Mouse (Mus musculus) embryonic fibroblast, embryonic 13.5 days (primary cell): ENCODE measurements around the gene Lgi1.

Experiments
- CTCF ChIP-seq: IDR thresholded peaks from 2 replicates; pipeline ENCODE4 v1.5.1; 2011; ENCODE audit warnings: mild to moderate bottlenecking, control low read depth, low read length, moderate library complexity, borderline replicate concordance; ENCODE audit not compliant: insufficient read depth
- POLR2A ChIP-seq: IDR thresholded peaks from 2 replicates; pipeline ENCODE4 v1.6.1; 2011; ENCODE audit warnings: low read depth, mild to moderate bottlenecking, control low read depth, low read length, moderate library complexity

DNA sequence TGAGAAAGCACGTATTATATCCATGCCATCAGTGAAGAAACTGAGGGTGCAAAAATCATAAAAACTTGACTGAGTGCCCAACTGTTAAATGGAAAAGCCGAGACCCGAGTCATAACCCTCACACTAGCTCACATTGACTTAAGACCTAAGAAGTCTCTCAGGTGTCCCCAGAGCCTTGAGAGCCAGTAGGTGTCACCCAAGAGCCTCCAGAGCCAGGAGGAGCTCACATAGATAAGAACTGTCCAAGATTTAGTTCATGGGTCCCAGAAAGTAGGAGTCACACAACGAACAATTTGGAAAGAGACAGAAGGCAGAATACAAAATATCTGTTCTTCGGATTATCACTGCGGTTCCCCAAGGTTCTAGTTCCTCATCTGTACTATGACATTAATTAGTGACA is 10.5 kb upstream of the Lgi1 start:
- TF ChIP-seq CTCF = peak; percentile 19; the same call in 1 of the 2 replicates
- TF ChIP-seq POLR2A = no peak
